Mouse (Mus musculus): ENCODE measurements around the gene Tysnd1. TPM values are rescaled to one million over a fixed set of nuclear protein-coding genes. Genes with fewer than 3 reads are reported as not detected.

Gene Tysnd1
- polyA plus RNA-seq, 1 experiment, result 20.3 TPM

- H3K79me3 ChIP-seq (ENCODE audit: low read depth), result peaks cover 6% of the 10 kb centered on the region
- TF ChIP-seq CTCF (IDR thresholded peaks at IDR 0.05; ENCODE audit: control insufficient read depth, insufficient read depth, insufficient read length) (no peak), MYOG (IDR thresholded peaks at IDR 0.05; ENCODE audit: control insufficient read depth, extremely low read depth, insufficient read length) (no peak), MAX (IDR thresholded peaks at IDR 0.05) (no peak), USF1 (IDR thresholded peaks at IDR 0.05; ENCODE audit: low read depth) (no peak), CEBPB (IDR thresholded peaks at IDR 0.05; ENCODE audit: low read depth) (no peak), MYOD1 (IDR thresholded peaks at IDR 0.05; ENCODE audit: control insufficient read depth, insufficient read length, low read depth) (no peak), FOSL1 (IDR thresholded peaks at IDR 0.05; ENCODE audit: insufficient read depth, low read length, poor library complexity, severe bottlenecking) (no peak)
- peaks cover 9% of the 10 kb centered on the region for H3K79me2 ChIP-seq (ENCODE audit: control insufficient read depth, insufficient read depth)
- no peaks in the 10 kb centered on the region for H3K27me3 ChIP-seq (ENCODE audit: control insufficient read depth, insufficient read depth, insufficient read length)
- H3K4me3 ChIP-seq (ENCODE audit: insufficient read depth, poor library complexity, severe bottlenecking), result no peak overlapping the region
- no peak overlapping the region for H3ac ChIP-seq (ENCODE audit: control insufficient read depth, insufficient read length, low read depth)
- peaks cover 52% of the 10 kb centered on the region for H3K36me3 ChIP-seq (ENCODE audit: control insufficient read depth, insufficient read depth)
These were observed 19.4 kb upstream of the Tysnd1 start for GRCm38 (mm10) chr10:61675935-61676334.

DNA sequence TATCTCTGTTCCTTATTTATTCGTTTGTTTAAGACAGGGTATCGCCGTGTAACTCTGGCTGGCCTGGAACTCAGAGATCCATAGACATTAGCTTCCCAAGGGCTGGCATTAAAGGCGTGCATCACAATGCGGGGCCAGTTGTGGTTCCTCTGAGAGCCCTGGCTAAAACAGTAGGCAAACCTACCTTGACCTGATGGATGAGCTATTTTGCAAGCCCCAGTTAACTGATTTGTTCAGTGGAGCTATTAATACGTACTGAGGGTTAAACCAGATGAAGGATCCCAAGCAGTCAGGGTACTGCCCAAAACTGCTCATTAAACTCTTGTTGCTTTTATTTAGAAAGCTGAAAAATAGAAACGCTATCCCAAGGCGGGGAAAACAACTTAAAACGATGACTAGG is 15.8 kb upstream of the Tysnd1 start:
- Histone ChIP-seq H3K4me3 (ENCODE audit: insufficient read depth, poor library complexity, severe bottlenecking) (peak overlapping the region; percentile 99), H3K27me3 (ENCODE audit: control insufficient read depth, insufficient read depth, insufficient read length) (no peaks in the 10 kb centered on the region), H3K79me3 (ENCODE audit: low read depth) (peaks cover 42% of the 10 kb centered on the region), H3K79me2 (ENCODE audit: control insufficient read depth, insufficient read depth) (peaks cover 46% of the 10 kb centered on the region), H3K36me3 (ENCODE audit: control insufficient read depth, insufficient read depth) (peaks cover 43% of the 10 kb centered on the region), H3ac (ENCODE audit: control insufficient read depth, insufficient read length, low read depth) (peak overlapping the region; percentile 67)
- TF ChIP-seq FOSL1 (IDR thresholded peaks at IDR 0.05; ENCODE audit: insufficient read depth, low read length, poor library complexity, severe bottlenecking), result no peak
- no peak for TF ChIP-seq MAX (IDR thresholded peaks at IDR 0.05)
- TF ChIP-seq MYOG (IDR thresholded peaks at IDR 0.05; ENCODE audit: control insufficient read depth, extremely low read depth, insufficient read length), result no peak
- TF ChIP-seq MYOD1 (IDR thresholded peaks at IDR 0.05; ENCODE audit: control insufficient read depth, insufficient read length, low read depth), result no peak
- TF ChIP-seq CTCF (IDR thresholded peaks at IDR 0.05; ENCODE audit: control insufficient read depth, insufficient read depth, insufficient read length), result no peak
- TF ChIP-seq CEBPB (IDR thresholded peaks at IDR 0.05; ENCODE audit: low read depth), result no peak
- no peak for TF ChIP-seq USF1 (IDR thresholded peaks at IDR 0.05; ENCODE audit: low read depth)

GRCm38 (mm10) chr10:61680015-61680913 is 15.1 kb upstream of the Tysnd1 start, which contains the start of gene Sar1a:
Gene Sar1a (plus strand): TSS chr10:61680299.
- Histone ChIP-seq H3K36me3 (ENCODE audit: control insufficient read depth, insufficient read depth) (peaks cover 43% of the 10 kb centered on the region), H3K79me2 (ENCODE audit: control insufficient read depth, insufficient read depth) (peaks cover 53% of the 10 kb centered on the region), H3K27me3 (ENCODE audit: control insufficient read depth, insufficient read depth, insufficient read length) (no peaks in the 10 kb centered on the region), H3ac (ENCODE audit: control insufficient read depth, insufficient read length, low read depth) (peak within 1 kb of the TSS; percentile 96), H3K79me3 (ENCODE audit: low read depth) (peaks cover 49% of the 10 kb centered on the region), H3K4me3 (ENCODE audit: insufficient read depth, poor library complexity, severe bottlenecking) (peak within 1 kb of the TSS; percentile 99)
- TF ChIP-seq MAX (IDR thresholded peaks at IDR 0.05) (peak; percentile 64), USF1 (IDR thresholded peaks at IDR 0.05; ENCODE audit: low read depth) (peak; percentile 51), MYOD1 (IDR thresholded peaks at IDR 0.05; ENCODE audit: control insufficient read depth, insufficient read length, low read depth) (no peak)

GRCm38 (mm10) chr10:61689405-61689804 is 5.9 kb upstream of the Tysnd1 start:
- Histone ChIP-seq H3K4me3 (ENCODE audit: insufficient read depth, poor library complexity, severe bottlenecking) (no peak overlapping the region), H3K79me2 (ENCODE audit: control insufficient read depth, insufficient read depth) (peaks cover 34% of the 10 kb centered on the region), H3ac (ENCODE audit: control insufficient read depth, insufficient read length, low read depth) (no peak overlapping the region), H3K79me3 (ENCODE audit: low read depth) (peaks cover 16% of the 10 kb centered on the region), H3K36me3 (ENCODE audit: control insufficient read depth, insufficient read depth) (peaks cover 93% of the 10 kb centered on the region), H3K27me3 (ENCODE audit: control insufficient read depth, insufficient read depth, insufficient read length) (no peaks in the 10 kb centered on the region)
- TF ChIP-seq MYOG (IDR thresholded peaks at IDR 0.05; ENCODE audit: control insufficient read depth, extremely low read depth, insufficient read length) (no peak), MYOD1 (IDR thresholded peaks at IDR 0.05; ENCODE audit: control insufficient read depth, insufficient read length, low read depth) (no peak), USF1 (IDR thresholded peaks at IDR 0.05; ENCODE audit: low read depth) (no peak), FOSL1 (IDR thresholded peaks at IDR 0.05; ENCODE audit: insufficient read depth, low read length, poor library complexity, severe bottlenecking) (no peak), CTCF (IDR thresholded peaks at IDR 0.05; ENCODE audit: control insufficient read depth, insufficient read depth, insufficient read length) (no peak), CEBPB (IDR thresholded peaks at IDR 0.05; ENCODE audit: low read depth) (no peak), MAX (IDR thresholded peaks at IDR 0.05) (no peak)

DNA sequence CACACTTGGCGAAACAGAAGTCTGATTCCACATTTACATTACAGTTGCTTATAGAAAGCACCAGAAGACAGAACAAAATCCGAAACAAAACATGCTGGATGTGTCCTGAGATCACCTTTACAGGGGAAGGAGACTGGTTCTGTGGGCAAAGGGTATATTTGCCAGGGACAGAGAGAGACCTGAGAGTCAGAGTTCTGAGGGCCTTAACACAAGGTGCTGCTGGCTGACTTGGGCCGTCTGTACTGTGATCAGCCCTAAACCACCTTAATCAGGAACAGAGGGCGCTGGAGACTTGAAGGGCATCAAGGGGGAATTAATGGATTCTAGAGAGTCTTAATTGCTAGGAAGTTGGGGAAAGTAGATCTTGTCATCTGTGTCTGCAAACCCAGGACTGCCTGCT is 1.8 kb upstream of the Tysnd1 start:
- peaks cover 3% of the 10 kb centered on the region for H3K79me3 ChIP-seq (ENCODE audit: low read depth)

More for the DNA sequence above, 1.8 kb upstream of the Tysnd1 start:
- no peak overlapping the region for H3K4me3 ChIP-seq (ENCODE audit: insufficient read depth, poor library complexity, severe bottlenecking)
- H3K79me2 ChIP-seq (ENCODE audit: control insufficient read depth, insufficient read depth), result peaks cover 18% of the 10 kb centered on the region
- no peaks in the 10 kb centered on the region for H3K27me3 ChIP-seq (ENCODE audit: control insufficient read depth, insufficient read depth, insufficient read length)
- H3ac ChIP-seq (ENCODE audit: control insufficient read depth, insufficient read length, low read depth), result no peak overlapping the region
- TF ChIP-seq MYOD1 (IDR thresholded peaks at IDR 0.05; ENCODE audit: control insufficient read depth, insufficient read length, low read depth) (no peak), USF1 (IDR thresholded peaks at IDR 0.05; ENCODE audit: low read depth) (no peak), MAX (IDR thresholded peaks at IDR 0.05) (no peak)
- H3K36me3 ChIP-seq (ENCODE audit: control insufficient read depth, insufficient read depth), result peaks cover 52% of the 10 kb centered on the region
